Mouse (Mus musculus): Measurements from ENCODE around the gene Oas1c. TPM values are rescaled to one million over a fixed set of nuclear protein-coding genes. Genes with fewer than 3 reads are reported as not detected.

Oas1c gene
- polyA plus RNA-seq (2015; fragmentation: Nextera tagmentation; extraction: Ambion mirVana) = 0.67 and 0.71 TPM in 2 replicates

GRCm38 (mm10) chr5:120811951-120812819 lies at the start of gene Oas1c:
TSS of gene Oas1c (minus strand) at chr5:120812514.
- Histone ChIP-seq H3K4me3 (replicated peaks) (peak within 1 kb of the TSS; percentile 43), H3K9me3 (no peaks in the 10 kb centered on the region), H3K4me2 (replicated peaks) (peak within 1 kb of the TSS; percentile 70), H3K27ac (peak within 1 kb of the TSS; percentile 59), H3K4me1 (replicated peaks) (peaks cover 8% of the 10 kb centered on the region), H3K27me3 (replicated peaks) (no peaks in the 10 kb centered on the region), H3K9ac (peak within 1 kb of the TSS; percentile 45), H3K36me3 (no peaks in the 10 kb centered on the region)
- WGBS = 4% methylated on average over 18 of the region's 18 CpGs
- ATAC-seq = peak; percentile 95

DNA sequence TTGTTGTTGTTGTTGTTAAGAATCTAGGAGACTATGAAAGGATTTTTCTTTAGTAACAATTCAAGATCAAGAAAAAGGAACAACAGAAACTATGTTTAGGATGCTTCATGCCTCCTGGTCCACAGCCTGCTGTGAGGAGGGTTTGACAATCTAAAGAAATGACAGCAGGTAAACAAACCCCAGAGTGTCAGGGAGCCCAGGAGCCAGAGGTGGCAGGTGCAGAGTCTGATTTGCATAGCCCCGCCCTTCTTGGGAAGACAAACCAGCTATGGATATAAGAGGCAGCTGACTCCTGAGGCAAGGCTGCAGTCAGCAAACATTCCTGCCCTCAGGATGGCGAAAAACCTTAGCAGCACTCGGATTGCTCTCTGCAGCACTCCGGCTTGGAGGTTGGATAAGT lies 48.8 kb upstream of the Oas1c start, which contains the start of gene Oas1h:
Gene Oas1h, plus strand, starts transcription at position 301 of the 400 bp plus-strand sequence.
- WGBS = 34% methylated on average over 4 of the region's 4 CpGs
- no peak within 1 kb of the TSS for H3K4me2 ChIP-seq (replicated peaks)
- H3K4me1 ChIP-seq (replicated peaks) = no peaks in the 10 kb centered on the region
- no peaks in the 10 kb centered on the region for H3K27me3 ChIP-seq (replicated peaks)
- H3K9ac ChIP-seq = no peak within 1 kb of the TSS
- no peaks in the 10 kb centered on the region for H3K36me3 ChIP-seq
- ATAC-seq = no peak
- H3K27ac ChIP-seq = no peak within 1 kb of the TSS
- no peaks in the 10 kb centered on the region for H3K9me3 ChIP-seq
- no peak within 1 kb of the TSS for H3K4me3 ChIP-seq (replicated peaks)

- Histone ChIP-seq H3K9me3 (no peaks in the 10 kb centered on the region; the same call in 1 of the 2 replicates), H3K4me3 (replicated peaks) (no peak overlapping the region), H3K36me3 (no peaks in the 10 kb centered on the region), H3K27me3 (replicated peaks) (no peaks in the 10 kb centered on the region), H3K4me1 (replicated peaks) (no peaks in the 10 kb centered on the region), H3K4me2 (replicated peaks) (no peak overlapping the region), H3K9ac (no peak overlapping the region), H3K27ac (no peak overlapping the region)
- ATAC-seq = no peak
- WGBS = 77% methylated on average over 2 of the region's 2 CpGs
Observed at GRCm38 (mm10) chr5:120859241-120859640, 46.9 kb upstream of the Oas1c start.

DNA sequence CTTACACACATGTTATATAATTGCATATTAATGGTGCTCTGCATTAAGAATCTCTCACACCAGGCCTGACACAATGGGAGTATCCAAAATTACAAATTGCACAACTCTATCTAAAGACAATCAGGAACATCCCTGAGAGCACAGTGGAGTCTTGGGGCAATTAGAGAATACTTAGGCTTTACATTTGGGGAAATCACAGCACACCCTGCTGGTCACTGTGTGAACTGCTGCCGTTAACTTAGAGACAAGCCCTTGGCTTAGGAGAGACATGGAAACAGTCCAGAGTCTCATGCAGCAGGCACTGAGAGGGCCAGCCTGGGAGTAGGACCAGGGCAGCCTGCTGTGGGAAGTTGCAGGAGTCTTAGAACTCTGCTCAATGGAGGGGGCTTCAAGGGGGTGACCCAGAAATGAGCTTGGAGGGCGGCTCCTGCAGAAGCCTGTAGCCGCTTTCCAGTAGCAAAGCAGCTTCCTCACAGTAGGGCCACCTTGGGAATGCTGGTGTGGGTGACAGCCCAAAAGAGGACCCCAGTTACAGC lies 37.4 kb upstream of the Oas1c start:
- H3K36me3 ChIP-seq = no peaks in the 10 kb centered on the region
- no peaks in the 10 kb centered on the region; the same call in 1 of the 2 replicates for H3K9me3 ChIP-seq
- ATAC-seq = no peak
- 65% methylated on average over 3 of the region's 3 CpGs for WGBS
- no peaks in the 10 kb centered on the region for H3K4me1 ChIP-seq (replicated peaks)
- no peak overlapping the region for H3K27ac ChIP-seq
- no peak overlapping the region for H3K4me2 ChIP-seq (replicated peaks)
- H3K4me3 ChIP-seq (replicated peaks) = no peak overlapping the region
- H3K9ac ChIP-seq = no peak overlapping the region
- H3K27me3 ChIP-seq (replicated peaks) = no peaks in the 10 kb centered on the region

DNA sequence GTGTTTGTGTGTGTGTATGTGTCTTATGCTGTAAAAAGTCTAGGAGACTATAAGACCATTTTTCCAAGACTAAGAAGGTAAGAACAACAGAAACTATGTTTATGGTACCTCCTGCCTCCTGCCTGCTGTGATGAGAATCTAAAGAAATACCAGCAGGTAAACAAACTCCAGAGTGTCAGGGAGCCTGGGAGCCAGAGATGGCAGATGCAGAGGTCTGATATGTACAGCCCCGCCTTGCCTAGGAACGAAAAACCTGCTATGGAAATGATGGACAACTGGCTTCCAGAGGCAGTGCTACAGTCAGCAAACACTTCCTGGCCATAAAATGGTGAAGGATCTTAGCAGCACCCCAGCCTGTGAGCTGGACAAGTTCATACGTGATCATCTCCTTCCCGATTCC lies 34.8 kb upstream of the Oas1c start, which contains the start of gene Oas1f:
Gene Oas1f, plus strand, starts transcription at position 301 of the 400 bp plus-strand sequence.
- Histone ChIP-seq H3K4me1 (replicated peaks) (no peaks in the 10 kb centered on the region), H3K27me3 (replicated peaks) (no peaks in the 10 kb centered on the region), H3K4me3 (replicated peaks) (no peak within 1 kb of the TSS), H3K27ac (no peak within 1 kb of the TSS), H3K36me3 (no peaks in the 10 kb centered on the region), H3K4me2 (replicated peaks) (no peak within 1 kb of the TSS), H3K9ac (no peak within 1 kb of the TSS), H3K9me3 (no peaks in the 10 kb centered on the region)
- ATAC-seq = no peak
- 44% methylated on average over 4 of the region's 4 CpGs for WGBS

GRCm38 (mm10) chr5:120844713-120845112 lies 32.4 kb upstream of the Oas1c start:
- no peaks in the 10 kb centered on the region for H3K9me3 ChIP-seq
- H3K4me2 ChIP-seq (replicated peaks) = no peak overlapping the region
- H3K27me3 ChIP-seq (replicated peaks) = no peaks in the 10 kb centered on the region
- H3K4me3 ChIP-seq (replicated peaks) = no peak overlapping the region
- no peak overlapping the region for H3K27ac ChIP-seq
- no peak for ATAC-seq
- H3K9ac ChIP-seq = no peak overlapping the region
- WGBS = 67% methylated on average over 3 of the region's 3 CpGs
- no peaks in the 10 kb centered on the region for H3K4me1 ChIP-seq (replicated peaks)
- no peaks in the 10 kb centered on the region for H3K36me3 ChIP-seq

DNA sequence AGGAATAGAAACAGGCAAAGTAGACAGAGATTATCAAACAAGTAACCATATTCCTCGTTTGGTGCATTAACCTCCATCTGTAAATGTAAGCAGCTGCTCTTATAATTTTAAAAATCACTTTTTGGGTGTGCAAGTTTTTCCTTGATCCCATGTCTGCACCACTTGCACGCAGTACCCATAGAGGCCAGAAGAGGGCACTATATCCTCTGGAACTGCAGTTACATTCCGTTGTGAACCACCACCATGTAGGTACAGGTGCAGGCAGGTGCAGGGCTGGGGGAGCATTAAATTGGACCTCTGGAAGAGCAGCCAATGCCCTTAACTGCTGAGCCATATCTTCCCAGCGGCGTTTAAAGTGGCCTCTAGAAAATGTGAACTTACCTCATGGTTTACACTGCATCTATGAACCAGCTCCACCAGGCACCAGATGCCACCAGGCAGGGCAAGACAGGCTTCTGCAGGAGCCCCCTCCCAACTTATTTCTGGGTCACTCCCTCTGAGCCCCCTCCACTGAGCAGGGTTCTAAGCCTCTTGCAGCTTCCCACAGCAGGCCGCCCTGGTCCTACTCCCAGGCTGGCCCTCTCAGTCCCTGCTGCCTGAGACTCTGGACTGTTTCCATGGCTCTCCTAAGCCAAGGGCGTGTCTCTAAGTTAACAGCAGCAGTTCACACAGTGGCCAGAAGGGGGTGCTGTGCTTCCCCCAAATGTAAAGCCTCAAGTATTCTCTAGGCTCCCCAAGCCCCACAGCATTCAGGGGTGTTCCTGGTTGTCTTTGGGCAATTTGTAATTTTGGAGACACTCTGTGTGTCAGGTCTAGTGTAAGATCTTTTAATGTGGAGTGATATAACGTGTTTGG lies 24.6 kb upstream of the Oas1c start:
- Histone ChIP-seq H3K27ac (no peak overlapping the region), H3K9ac (no peak overlapping the region), H3K9me3 (no peaks in the 10 kb centered on the region), H3K27me3 (replicated peaks) (no peaks in the 10 kb centered on the region), H3K4me2 (replicated peaks) (no peak overlapping the region), H3K4me3 (replicated peaks) (no peak overlapping the region), H3K4me1 (replicated peaks) (0 out of 2 replicates have a peak, but pooled peaks cover 4% of the 10 kb centered on the region), H3K36me3 (no peaks in the 10 kb centered on the region)
- no peak for ATAC-seq
- WGBS = 16% methylated on average over 8 of the region's 8 CpGs

GRCm38 (mm10) chr5:120833335-120834280 lies 21.3 kb upstream of the Oas1c start:
- H3K4me2 ChIP-seq (replicated peaks) = peak overlapping the region; percentile 39
- no peak overlapping the region for H3K9ac ChIP-seq
- no peaks in the 10 kb centered on the region for H3K27me3 ChIP-seq (replicated peaks)
- WGBS = 11% methylated on average over 17 of the region's 17 CpGs
- H3K36me3 ChIP-seq = no peaks in the 10 kb centered on the region
- H3K27ac ChIP-seq = no peak overlapping the region; the same call in 1 of the 2 replicates
- no peaks in the 10 kb centered on the region for H3K9me3 ChIP-seq
- 0 out of 2 replicates have a peak overlapping the region, but pooled peaks have one; percentile 2 for H3K4me3 ChIP-seq (replicated peaks)
- 0 out of 2 replicates have a peak, but pooled peaks cover 4% of the 10 kb centered on the region for H3K4me1 ChIP-seq (replicated peaks)
- peak; percentile 86 for ATAC-seq

DNA sequence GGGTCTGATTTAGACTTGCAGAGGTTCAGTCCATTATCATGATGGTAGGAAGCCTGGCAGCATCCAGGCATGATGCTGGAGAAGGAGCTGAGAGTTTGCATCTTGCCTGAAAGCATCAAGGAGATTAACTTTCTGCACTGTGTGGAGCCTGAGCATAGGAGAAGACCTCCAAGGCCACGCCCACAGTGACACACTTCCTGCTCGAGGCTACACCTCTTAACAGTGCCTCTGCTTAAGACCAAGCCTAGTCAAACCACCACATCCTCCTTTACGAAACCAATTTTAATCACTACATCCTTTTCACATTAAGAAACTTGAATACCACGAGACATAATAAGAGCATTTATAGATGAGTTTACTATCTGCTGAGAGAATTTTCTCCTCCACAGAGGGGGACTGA lies 18.7 kb upstream of the Oas1c start:
- Histone ChIP-seq H3K4me2 (replicated peaks) (no peak overlapping the region), H3K9ac (no peak overlapping the region), H3K36me3 (no peaks in the 10 kb centered on the region), H3K9me3 (no peaks in the 10 kb centered on the region), H3K4me1 (replicated peaks) (0 out of 2 replicates have a peak, but pooled peaks cover 4% of the 10 kb centered on the region), H3K4me3 (replicated peaks) (no peak overlapping the region), H3K27ac (no peak overlapping the region), H3K27me3 (replicated peaks) (no peaks in the 10 kb centered on the region)
- ATAC-seq = no peak
- WGBS = 76% methylated on average over 4 of the region's 4 CpGs

- no peaks in the 10 kb centered on the region for H3K36me3 ChIP-seq
- H3K4me1 ChIP-seq (replicated peaks) = no peaks in the 10 kb centered on the region
- no peak for ATAC-seq
- H3K4me3 ChIP-seq (replicated peaks) = no peak overlapping the region
- no peaks in the 10 kb centered on the region for H3K27me3 ChIP-seq (replicated peaks)
- no peak overlapping the region for H3K9ac ChIP-seq
- no peaks in the 10 kb centered on the region for H3K9me3 ChIP-seq
- H3K4me2 ChIP-seq (replicated peaks) = no peak overlapping the region
- no peak overlapping the region for H3K27ac ChIP-seq
Observed at GRCm38 (mm10) chr5:120818999-120819398, 6.7 kb upstream of the Oas1c start.

DNA sequence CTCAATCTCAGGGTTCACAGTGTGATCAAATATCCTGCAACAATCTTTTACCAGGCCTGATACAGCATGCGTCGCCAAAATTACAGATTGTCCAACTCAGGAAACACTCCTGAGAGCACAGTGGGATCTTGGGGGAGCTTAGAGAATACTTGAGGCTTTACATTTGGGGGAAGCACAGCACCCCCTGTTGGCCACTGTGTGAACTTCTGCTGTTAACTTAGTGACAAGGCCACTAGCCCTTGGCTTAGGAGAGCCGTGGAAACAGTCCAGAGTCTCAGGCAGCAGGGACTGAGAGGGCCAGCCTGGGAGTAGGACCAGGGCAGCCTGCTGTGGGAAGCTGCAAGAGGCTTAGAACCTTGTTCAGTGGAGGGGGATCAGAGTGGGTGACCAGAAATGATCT lies 3.6 kb upstream of the Oas1c start:
- Histone ChIP-seq H3K36me3 (no peaks in the 10 kb centered on the region), H3K4me1 (replicated peaks) (peaks cover 8% of the 10 kb centered on the region), H3K27ac (no peak overlapping the region), H3K4me2 (replicated peaks) (no peak overlapping the region), H3K9ac (no peak overlapping the region), H3K9me3 (no peaks in the 10 kb centered on the region), H3K27me3 (replicated peaks) (no peaks in the 10 kb centered on the region), H3K4me3 (replicated peaks) (no peak overlapping the region)
- 68% methylated on average over 3 of the region's 3 CpGs for WGBS
- no peak for ATAC-seq
